Mouse (Mus musculus): ENCODE measurements around the gene Crybb3. TPM values are rescaled to one million over a fixed set of nuclear protein-coding genes. Genes with fewer than 3 reads are reported as not detected.
A peak's percentile ranks its signal among the peaks of the same experiment; 100 is the strongest.

Gene Crybb3
- polyA plus RNA-seq, 1 experiment from 2014 or later: 0.15 TPM

- Histone ChIP-seq H3K4me3 (ENCODE audit: low read depth, low read length) (no peak overlapping the region), H3K9ac (replicated peaks) (no peak overlapping the region), H3K27ac (ENCODE audit: low read depth) (no peak overlapping the region), H3K4me1 (ENCODE audit: insufficient read depth) (peaks cover 35% of the 10 kb centered on the region), H3K4me2 (ENCODE audit: low read depth, low read length) (no peak overlapping the region), H3K9me3 (ENCODE audit: low read length) (no peaks in the 10 kb centered on the region), H3K27me3 (ENCODE audit: insufficient read depth, low read length) (no peaks in the 10 kb centered on the region), H3K36me3 (replicated peaks; ENCODE audit: insufficient read depth, low read length) (no peaks in the 10 kb centered on the region)
- no peak for ATAC-seq
- TF ChIP-seq EP300 (IDR thresholded peaks at IDR 0.05; ENCODE audit: low read depth): no peak
- no peak for TF ChIP-seq CTCF (IDR thresholded peaks at IDR 0.05; ENCODE audit: low read depth)
- no peak for DNase-seq
- 42% methylated on average over 15 of the region's 15 CpGs for WGBS (ENCODE audit: insufficient replicate concordance)
These were observed 39.6 kb upstream of the Crybb3 start for GRCm38 (mm10) chr5:113120741-113121590.

- Histone ChIP-seq H3K9ac (replicated peaks) (peak overlapping the region; percentile 21; the same call in 1 of the 2 replicates), H3K4me1 (ENCODE audit: insufficient read depth) (peaks cover 45% of the 10 kb centered on the region), H3K4me2 (ENCODE audit: low read depth, low read length) (peak overlapping the region; percentile 57), H3K4me3 (ENCODE audit: low read depth, low read length) (0 out of 2 replicates have a peak overlapping the region, but pooled peaks have one; percentile 7), H3K27me3 (ENCODE audit: insufficient read depth, low read length) (no peaks in the 10 kb centered on the region), H3K27ac (ENCODE audit: low read depth) (peak overlapping the region; percentile 30; the same call in 1 of the 2 replicates), H3K9me3 (ENCODE audit: low read length) (no peaks in the 10 kb centered on the region), H3K36me3 (replicated peaks; ENCODE audit: insufficient read depth, low read length) (no peaks in the 10 kb centered on the region)
- WGBS (ENCODE audit: insufficient replicate concordance): 23% methylated on average over 13 of the region's 13 CpGs
- ATAC-seq (no peak), DNase-seq (no peak)
- TF ChIP-seq CTCF (IDR thresholded peaks at IDR 0.05; ENCODE audit: low read depth): no peak
- no peak for TF ChIP-seq EP300 (IDR thresholded peaks at IDR 0.05; ENCODE audit: low read depth)
These were observed 38.6 kb upstream of the Crybb3 start for GRCm38 (mm10) chr5:113119861-113120465.

GRCm38 (mm10) chr5:113119291-113119690 is 37.9 kb upstream of the Crybb3 start:
- Histone ChIP-seq H3K4me1 (ENCODE audit: insufficient read depth) (peaks cover 51% of the 10 kb centered on the region), H3K4me2 (ENCODE audit: low read depth, low read length) (peak overlapping the region; percentile 57)
- WGBS (ENCODE audit: insufficient replicate concordance): 27% methylated on average over 9 of the region's 9 CpGs

GRCm38 (mm10) chr5:113118695-113119094 is 37.3 kb upstream of the Crybb3 start:
- DNase-seq: peak; percentile 75
- Histone ChIP-seq H3K27ac (ENCODE audit: low read depth) (0 out of 2 replicates have a peak overlapping the region, but pooled peaks have one; percentile 13), H3K9me3 (ENCODE audit: low read length) (no peaks in the 10 kb centered on the region), H3K36me3 (replicated peaks; ENCODE audit: insufficient read depth, low read length) (no peaks in the 10 kb centered on the region), H3K4me3 (ENCODE audit: low read depth, low read length) (no peak overlapping the region), H3K27me3 (ENCODE audit: insufficient read depth, low read length) (no peaks in the 10 kb centered on the region), H3K4me1 (ENCODE audit: insufficient read depth) (peaks cover 57% of the 10 kb centered on the region), H3K9ac (replicated peaks) (no peak overlapping the region; the same call in 1 of the 2 replicates), H3K4me2 (ENCODE audit: low read depth, low read length) (peak overlapping the region; percentile 57)
- TF ChIP-seq CTCF (IDR thresholded peaks at IDR 0.05; ENCODE audit: low read depth): no peak
- TF ChIP-seq EP300 (IDR thresholded peaks at IDR 0.05; ENCODE audit: low read depth): no peak
- ATAC-seq: peak; percentile 65
- WGBS (ENCODE audit: insufficient replicate concordance): 12% methylated on average over 6 of the region's 6 CpGs

More at GRCm38 (mm10) chr5:113119291-113119690, 37.9 kb upstream of the Crybb3 start:
- TF ChIP-seq EP300 (IDR thresholded peaks at IDR 0.05; ENCODE audit: low read depth) (no peak; the same call in 1 of the 2 replicates), CTCF (IDR thresholded peaks at IDR 0.05; ENCODE audit: low read depth) (no peak)
- Histone ChIP-seq H3K9ac (replicated peaks) (peak overlapping the region; percentile 21; the same call in 1 of the 2 replicates), H3K9me3 (ENCODE audit: low read length) (no peaks in the 10 kb centered on the region), H3K27ac (ENCODE audit: low read depth) (peak overlapping the region; percentile 30; the same call in 1 of the 2 replicates), H3K36me3 (replicated peaks; ENCODE audit: insufficient read depth, low read length) (no peaks in the 10 kb centered on the region), H3K4me3 (ENCODE audit: low read depth, low read length) (0 out of 2 replicates have a peak overlapping the region, but pooled peaks have one; percentile 7), H3K27me3 (ENCODE audit: insufficient read depth, low read length) (no peaks in the 10 kb centered on the region)
- DNase-seq (no peak), ATAC-seq (no peak)

GRCm38 (mm10) chr5:113117361-113117760 is 36.0 kb upstream of the Crybb3 start:
- Histone ChIP-seq H3K4me3 (ENCODE audit: low read depth, low read length) (no peak overlapping the region), H3K9me3 (ENCODE audit: low read length) (no peaks in the 10 kb centered on the region), H3K9ac (replicated peaks) (no peak overlapping the region), H3K4me2 (ENCODE audit: low read depth, low read length) (no peak overlapping the region), H3K4me1 (ENCODE audit: insufficient read depth) (peaks cover 55% of the 10 kb centered on the region), H3K36me3 (replicated peaks; ENCODE audit: insufficient read depth, low read length) (no peaks in the 10 kb centered on the region), H3K27me3 (ENCODE audit: insufficient read depth, low read length) (no peaks in the 10 kb centered on the region), H3K27ac (ENCODE audit: low read depth) (no peak overlapping the region)
- WGBS (ENCODE audit: insufficient replicate concordance): 84% methylated on average over 5 of the region's 5 CpGs
- no peak for ATAC-seq
- no peak for TF ChIP-seq CTCF (IDR thresholded peaks at IDR 0.05; ENCODE audit: low read depth)
- no peak for TF ChIP-seq EP300 (IDR thresholded peaks at IDR 0.05; ENCODE audit: low read depth)
- DNase-seq: no peak

- Histone ChIP-seq H3K27ac (ENCODE audit: low read depth) (no peak overlapping the region), H3K4me1 (ENCODE audit: insufficient read depth) (peaks cover 46% of the 10 kb centered on the region), H3K36me3 (replicated peaks; ENCODE audit: insufficient read depth, low read length) (no peaks in the 10 kb centered on the region), H3K4me3 (ENCODE audit: low read depth, low read length) (no peak overlapping the region), H3K9ac (replicated peaks) (no peak overlapping the region), H3K4me2 (ENCODE audit: low read depth, low read length) (no peak overlapping the region), H3K27me3 (ENCODE audit: insufficient read depth, low read length) (no peaks in the 10 kb centered on the region), H3K9me3 (ENCODE audit: low read length) (no peaks in the 10 kb centered on the region)
- 79% methylated on average over 10 of the region's 10 CpGs for WGBS (ENCODE audit: insufficient replicate concordance)
- TF ChIP-seq CTCF (IDR thresholded peaks at IDR 0.05; ENCODE audit: low read depth) (no peak), EP300 (IDR thresholded peaks at IDR 0.05; ENCODE audit: low read depth) (no peak)
- ATAC-seq (no peak), DNase-seq (no peak)
These were observed 34.5 kb upstream of the Crybb3 start for GRCm38 (mm10) chr5:113115896-113116295.

Data from liver, postnatal 0 days (tissue).